Mouse (Mus musculus): ENCODE results near the gene AI467606. TPM values are rescaled to one million over a fixed set of nuclear protein-coding genes. Genes with fewer than 3 reads are reported as not detected.

AI467606 gene
- polyA plus RNA-seq, 2 experiments: 5.3 to 5.6 TPM

DNA sequence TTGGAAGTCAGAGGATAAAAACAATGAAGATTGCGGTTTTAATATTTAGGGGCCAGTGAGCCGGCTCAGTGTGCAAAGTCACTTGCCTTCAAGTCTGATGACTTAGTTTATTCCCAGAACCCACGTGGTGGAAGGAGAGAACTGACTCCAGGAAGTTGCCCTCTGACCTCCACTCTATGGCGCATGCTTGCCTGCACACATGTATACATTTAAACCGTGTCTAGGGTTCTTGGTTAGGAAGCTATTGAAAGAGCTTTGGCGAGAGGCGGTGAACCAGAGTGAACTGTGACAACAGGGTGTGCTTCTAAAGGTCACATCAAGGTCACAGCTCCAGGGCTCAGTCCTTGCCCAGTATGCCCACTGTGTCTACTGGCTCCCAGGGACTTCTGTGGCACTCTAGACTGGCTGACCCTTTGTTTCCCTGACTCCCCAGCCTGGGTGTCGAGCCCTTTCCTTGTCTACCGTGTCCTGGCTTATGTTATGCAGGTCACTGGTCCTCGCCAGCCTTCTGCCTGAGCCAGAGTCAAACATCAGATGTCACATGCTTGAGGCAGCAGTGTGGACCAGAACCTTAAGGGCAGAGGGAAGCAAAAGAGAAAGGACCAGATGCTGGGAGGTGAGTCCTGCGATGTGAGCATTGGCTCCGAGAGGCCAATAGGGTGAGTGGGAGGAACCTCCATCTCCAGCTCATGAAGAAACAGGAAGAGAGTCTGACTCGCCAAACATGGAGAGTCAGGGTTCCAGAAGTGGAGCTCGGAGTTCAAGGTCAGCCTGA lies 27.7 kb downstream of the AI467606 start:
- Histone ChIP-seq H3K27me3 (ENCODE audit: control insufficient read depth, insufficient read depth, low read length) (peaks cover 27% of the 10 kb centered on the region), H3K4me2 (replicated peaks; ENCODE audit: low read depth, low read length, severe bottlenecking) (no peak overlapping the region), H3K4me3 (replicated peaks; ENCODE audit: low read length) (no peak overlapping the region), H3K9ac (ENCODE audit: low read depth, low read length, severe bottlenecking) (no peak overlapping the region), H3K36me3 (ENCODE audit: control insufficient read depth, insufficient read depth, low read length) (no peaks in the 10 kb centered on the region), H3K4me1 (ENCODE audit: control insufficient read depth, insufficient read depth, low read length) (peaks cover 9% of the 10 kb centered on the region), H3K9me3 (ENCODE audit: control insufficient read depth, low read length) (no peaks in the 10 kb centered on the region), H3K27ac (replicated peaks; ENCODE audit: low read depth, low read length) (no peak overlapping the region)
- DNase-seq (ENCODE audit: low spot score) (no peak), ATAC-seq (ENCODE audit: low FRiP score, low read depth) (no peak)
- no peak for TF ChIP-seq POLR2A (IDR thresholded peaks at IDR 0.05; ENCODE audit: borderline replicate concordance, extremely low read depth, insufficient read depth, insufficient read length)
- WGBS: 62% methylated on average over 14 of the region's 14 CpGs

DNA sequence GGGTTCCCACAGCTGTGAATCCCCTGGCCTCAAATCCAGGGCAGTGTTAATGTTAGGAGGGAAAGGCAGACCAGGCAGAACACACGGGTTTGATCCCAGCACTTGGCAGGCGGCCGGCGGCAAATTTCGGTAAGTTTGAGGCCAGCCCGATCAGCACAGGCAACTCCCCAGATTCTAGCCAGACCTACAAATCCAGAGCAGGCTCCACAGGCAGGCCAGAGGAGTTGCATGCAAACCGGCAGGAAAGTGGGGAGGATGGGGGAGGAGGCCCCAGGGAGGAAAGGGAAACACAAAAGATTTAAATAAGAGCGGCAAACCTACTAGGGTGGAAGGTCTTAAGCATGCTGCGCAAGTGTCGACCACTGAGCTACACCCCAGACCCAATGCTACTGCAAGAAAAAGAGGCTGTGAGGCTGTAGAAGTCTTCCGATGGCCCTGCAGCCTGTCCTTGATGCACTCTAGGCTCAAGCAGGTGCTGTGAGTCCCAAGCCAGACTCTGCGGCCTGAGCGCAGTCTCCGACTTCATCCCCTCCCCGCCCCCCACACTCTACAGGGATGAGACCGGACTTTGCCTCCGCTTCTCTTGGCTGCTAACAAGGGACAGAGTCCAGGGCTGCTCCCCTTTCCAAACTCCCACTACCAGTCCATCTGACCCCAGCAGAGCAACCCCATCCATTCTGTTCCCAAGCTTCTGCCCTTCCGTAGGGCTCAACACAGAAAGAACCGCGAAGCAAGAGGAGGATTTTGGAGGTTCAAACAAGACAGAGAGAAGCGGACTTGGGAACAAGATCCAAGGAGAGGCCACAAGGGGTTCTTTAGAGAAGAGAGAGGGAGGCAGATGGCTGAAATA lies 30.1 kb downstream of the AI467606 start:
- no peaks in the 10 kb centered on the region for H3K36me3 ChIP-seq (ENCODE audit: control insufficient read depth, insufficient read depth, low read length)
- no peak for TF ChIP-seq POLR2A (IDR thresholded peaks at IDR 0.05; ENCODE audit: borderline replicate concordance, extremely low read depth, insufficient read depth, insufficient read length)
- peak overlapping the region; percentile 15 for H3K4me2 ChIP-seq (replicated peaks; ENCODE audit: low read depth, low read length, severe bottlenecking)
- peaks cover 27% of the 10 kb centered on the region for H3K27me3 ChIP-seq (ENCODE audit: control insufficient read depth, insufficient read depth, low read length)
- peak overlapping the region; percentile 7; the same call in 1 of the 2 replicates for H3K4me3 ChIP-seq (replicated peaks; ENCODE audit: low read length)
- H3K4me1 ChIP-seq (ENCODE audit: control insufficient read depth, insufficient read depth, low read length): peaks cover 9% of the 10 kb centered on the region
- no peak overlapping the region; the same call in 1 of the 2 replicates for H3K27ac ChIP-seq (replicated peaks; ENCODE audit: low read depth, low read length)
- DNase-seq (ENCODE audit: low spot score) (no peak), ATAC-seq (ENCODE audit: low FRiP score, low read depth) (peak; percentile 17; the same call in 1 of the 2 replicates)
- 15% methylated on average over 21 of the region's 21 CpGs for WGBS
- peaks cover 6% of the 10 kb centered on the region; the same call in 1 of the 2 replicates for H3K9me3 ChIP-seq (ENCODE audit: control insufficient read depth, low read length)
- peak overlapping the region; percentile 21; the same call in 1 of the 2 replicates for H3K9ac ChIP-seq (ENCODE audit: low read depth, low read length, severe bottlenecking)

DNA sequence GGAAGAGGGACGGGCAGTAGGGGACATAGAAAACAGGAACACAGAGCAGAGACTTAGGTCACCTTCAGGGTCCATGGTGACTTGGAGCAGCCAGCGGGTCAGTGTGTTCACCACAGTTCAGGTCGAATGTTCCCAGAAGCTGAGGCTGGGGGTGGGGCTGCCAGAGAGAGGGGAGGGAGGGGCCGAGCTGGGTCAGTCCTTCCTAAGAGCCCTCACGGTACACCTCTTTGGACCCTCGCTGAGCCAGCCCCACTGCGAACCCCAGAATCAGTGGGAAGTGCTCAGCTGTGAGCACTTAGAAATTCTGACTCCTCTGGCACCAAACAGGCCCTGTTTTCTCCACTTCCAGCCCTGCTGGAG lies 30.7 kb downstream of the AI467606 start, which contains the start of gene Qprt:
Gene Qprt, minus strand, starts transcription at position 316 of the 360 bp plus-strand sequence.
- H3K27ac ChIP-seq (replicated peaks; ENCODE audit: low read depth, low read length): no peak within 1 kb of the TSS; the same call in 1 of the 2 replicates
- DNase-seq (ENCODE audit: low spot score) (no peak), ATAC-seq (ENCODE audit: low FRiP score, low read depth) (no peak)
- H3K4me1 ChIP-seq (ENCODE audit: control insufficient read depth, insufficient read depth, low read length): peaks cover 9% of the 10 kb centered on the region
- peak within 1 kb of the TSS; percentile 15 for H3K4me2 ChIP-seq (replicated peaks; ENCODE audit: low read depth, low read length, severe bottlenecking)
- peak within 1 kb of the TSS; percentile 7; the same call in 1 of the 2 replicates for H3K4me3 ChIP-seq (replicated peaks; ENCODE audit: low read length)
- peaks cover 27% of the 10 kb centered on the region for H3K27me3 ChIP-seq (ENCODE audit: control insufficient read depth, insufficient read depth, low read length)
- peak within 1 kb of the TSS; percentile 21; the same call in 1 of the 2 replicates for H3K9ac ChIP-seq (ENCODE audit: low read depth, low read length, severe bottlenecking)
- H3K36me3 ChIP-seq (ENCODE audit: control insufficient read depth, insufficient read depth, low read length): no peaks in the 10 kb centered on the region
- WGBS: 10% methylated on average over 7 of the region's 7 CpGs
- H3K9me3 ChIP-seq (ENCODE audit: control insufficient read depth, low read length): peaks cover 6% of the 10 kb centered on the region; the same call in 1 of the 2 replicates
- TF ChIP-seq POLR2A (IDR thresholded peaks at IDR 0.05; ENCODE audit: borderline replicate concordance, extremely low read depth, insufficient read depth, insufficient read length): no peak

DNA sequence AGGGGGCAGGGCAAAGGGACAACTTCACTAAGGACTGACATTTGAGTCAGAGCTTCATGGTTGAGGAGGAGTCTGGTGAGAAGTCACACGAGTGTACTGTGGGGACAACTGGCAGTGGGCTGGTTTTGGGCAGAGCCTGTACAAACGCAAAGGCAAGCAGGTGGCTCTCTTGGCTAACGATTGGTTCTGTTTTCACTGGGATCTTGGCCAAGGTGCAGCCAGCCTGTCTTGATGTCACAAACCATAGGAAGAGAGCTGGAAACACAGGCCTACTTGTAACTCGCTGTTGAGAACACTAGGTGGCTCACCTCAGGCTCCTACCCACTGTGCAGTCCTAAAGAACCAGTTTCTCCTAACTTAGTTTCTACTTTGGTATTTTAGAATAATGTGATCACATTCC lies 38.5 kb downstream of the AI467606 start:
- WGBS: 15% methylated on average over 4 of the region's 4 CpGs
- Histone ChIP-seq H3K27me3 (ENCODE audit: control insufficient read depth, insufficient read depth, low read length) (no peaks in the 10 kb centered on the region), H3K27ac (replicated peaks; ENCODE audit: low read depth, low read length) (no peak overlapping the region), H3K9ac (ENCODE audit: low read depth, low read length, severe bottlenecking) (no peak overlapping the region), H3K36me3 (ENCODE audit: control insufficient read depth, insufficient read depth, low read length) (no peaks in the 10 kb centered on the region), H3K4me2 (replicated peaks; ENCODE audit: low read depth, low read length, severe bottlenecking) (no peak overlapping the region), H3K4me3 (replicated peaks; ENCODE audit: low read length) (no peak overlapping the region), H3K4me1 (ENCODE audit: control insufficient read depth, insufficient read depth, low read length) (no peaks in the 10 kb centered on the region), H3K9me3 (ENCODE audit: control insufficient read depth, low read length) (no peaks in the 10 kb centered on the region)
- ATAC-seq (ENCODE audit: low FRiP score, low read depth) (0 out of 2 replicates have a peak, but pooled peaks have one; percentile 57), DNase-seq (ENCODE audit: low spot score) (peak; percentile 68)
- TF ChIP-seq POLR2A (IDR thresholded peaks at IDR 0.05; ENCODE audit: borderline replicate concordance, extremely low read depth, insufficient read depth, insufficient read length): no peak

DNA sequence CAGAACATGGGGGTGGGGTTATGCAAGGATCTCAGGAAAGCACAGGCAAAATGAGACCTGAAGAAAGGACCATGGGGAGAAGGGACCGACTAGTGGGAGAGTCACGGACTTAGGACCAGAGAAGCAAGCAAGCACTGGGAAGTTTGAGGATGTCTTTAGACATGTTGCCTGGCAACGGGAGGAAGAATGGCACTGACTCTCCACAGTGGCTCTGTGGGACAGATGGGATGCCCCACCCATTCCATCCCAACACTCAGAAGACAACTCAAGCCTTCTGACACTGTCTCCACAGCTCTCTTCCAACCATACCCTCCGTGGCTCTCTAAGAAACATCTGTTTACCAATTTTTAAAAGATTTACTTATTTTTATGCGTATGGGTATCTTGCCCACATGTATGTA lies 42.0 kb downstream of the AI467606 start:
- Histone ChIP-seq H3K9me3 (ENCODE audit: control insufficient read depth, low read length) (no peaks in the 10 kb centered on the region), H3K27ac (replicated peaks; ENCODE audit: low read depth, low read length) (no peak overlapping the region), H3K36me3 (ENCODE audit: control insufficient read depth, insufficient read depth, low read length) (no peaks in the 10 kb centered on the region), H3K4me1 (ENCODE audit: control insufficient read depth, insufficient read depth, low read length) (no peaks in the 10 kb centered on the region), H3K4me2 (replicated peaks; ENCODE audit: low read depth, low read length, severe bottlenecking) (no peak overlapping the region), H3K27me3 (ENCODE audit: control insufficient read depth, insufficient read depth, low read length) (no peaks in the 10 kb centered on the region), H3K4me3 (replicated peaks; ENCODE audit: low read length) (no peak overlapping the region), H3K9ac (ENCODE audit: low read depth, low read length, severe bottlenecking) (no peak overlapping the region)
- ATAC-seq (ENCODE audit: low FRiP score, low read depth) (no peak), DNase-seq (ENCODE audit: low spot score) (no peak)
- 75% methylated on average over 5 of the region's 5 CpGs for WGBS
- TF ChIP-seq POLR2A (IDR thresholded peaks at IDR 0.05; ENCODE audit: borderline replicate concordance, extremely low read depth, insufficient read depth, insufficient read length): no peak

Data from limb, embryonic 14.5 days (tissue).